Mouse (Mus musculus) cerebellum, adult 8-10 months (tissue): ENCODE data around the gene Eapp.
"Not testable (repeated sequence)": the region's sequence is repeated elsewhere in the genome, so short reads cannot be mapped to it uniquely, and the experiment has no call there.

Experiments
- DNase-seq: peaks from one replicate; pipeline ENCODE4 v3.0.0; 2022

Eapp gene

DNA sequence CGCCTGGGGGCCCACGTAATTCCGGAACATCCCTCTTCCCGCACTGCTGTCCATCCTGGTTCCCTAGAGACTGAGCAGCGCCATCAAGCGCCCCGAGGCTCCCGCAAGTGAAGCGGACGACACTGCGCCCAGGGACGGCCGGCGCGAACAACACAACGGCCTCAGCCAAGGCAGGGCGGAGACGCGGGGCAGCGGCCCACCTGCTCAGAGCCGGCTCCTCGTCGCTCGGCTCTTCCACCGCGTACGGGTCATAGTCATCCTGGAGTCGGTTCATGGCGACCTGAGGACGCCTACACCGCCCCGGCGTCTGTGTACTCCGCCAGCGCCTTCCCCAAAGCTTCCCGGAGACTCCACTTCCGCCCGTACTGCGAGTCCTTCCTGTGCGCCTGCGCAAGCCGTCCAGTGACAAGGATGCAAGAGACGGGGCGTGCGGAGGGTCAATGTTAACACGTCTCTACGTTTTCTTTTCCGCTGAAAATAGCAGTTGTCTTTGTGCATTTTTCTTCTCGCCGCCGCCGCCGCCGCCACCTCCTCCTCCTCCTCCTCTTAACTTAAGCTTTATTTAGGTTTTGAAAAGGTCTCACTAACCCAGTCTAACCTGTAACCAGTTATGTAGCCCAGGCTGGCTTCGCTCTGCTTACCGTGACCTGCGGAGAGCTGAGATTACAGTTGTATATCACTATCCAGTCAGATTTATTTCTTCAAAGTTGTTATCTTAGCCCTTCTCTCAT lies at the start of gene Eapp:
TSS of gene Eapp (minus strand) at position 387 of the 731 bp plus-strand sequence.
- DNase-seq, result peak; percentile 94

DNA sequence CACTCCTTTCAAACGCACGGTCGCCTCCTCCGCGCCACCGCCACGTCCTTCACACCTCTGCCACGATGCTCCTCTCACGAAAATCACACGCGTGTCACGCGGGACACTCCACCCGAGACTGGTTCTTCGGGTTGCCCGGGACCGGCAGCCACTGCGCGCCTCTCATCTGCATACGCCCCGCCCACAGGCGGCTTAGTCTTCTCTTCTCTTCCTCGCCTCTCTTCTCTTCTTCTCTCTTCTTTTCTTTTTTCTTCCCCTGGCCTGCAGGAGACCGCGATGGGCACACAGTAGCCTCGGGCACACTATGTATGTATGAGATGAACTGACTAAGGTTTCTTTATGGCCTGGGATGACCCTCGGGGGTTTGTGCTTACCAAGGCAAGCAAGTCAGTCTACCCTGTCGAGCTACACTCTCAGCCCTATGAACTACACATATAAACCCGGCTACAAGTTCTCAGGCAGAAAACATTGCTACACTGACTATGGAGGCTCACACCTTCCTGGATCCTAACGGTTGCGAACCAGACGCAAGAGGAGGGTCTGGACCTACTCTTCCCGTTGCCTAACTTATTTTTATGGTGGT lies 43.1 kb upstream of the Eapp start:
- peak; percentile 38 for DNase-seq

DNA sequence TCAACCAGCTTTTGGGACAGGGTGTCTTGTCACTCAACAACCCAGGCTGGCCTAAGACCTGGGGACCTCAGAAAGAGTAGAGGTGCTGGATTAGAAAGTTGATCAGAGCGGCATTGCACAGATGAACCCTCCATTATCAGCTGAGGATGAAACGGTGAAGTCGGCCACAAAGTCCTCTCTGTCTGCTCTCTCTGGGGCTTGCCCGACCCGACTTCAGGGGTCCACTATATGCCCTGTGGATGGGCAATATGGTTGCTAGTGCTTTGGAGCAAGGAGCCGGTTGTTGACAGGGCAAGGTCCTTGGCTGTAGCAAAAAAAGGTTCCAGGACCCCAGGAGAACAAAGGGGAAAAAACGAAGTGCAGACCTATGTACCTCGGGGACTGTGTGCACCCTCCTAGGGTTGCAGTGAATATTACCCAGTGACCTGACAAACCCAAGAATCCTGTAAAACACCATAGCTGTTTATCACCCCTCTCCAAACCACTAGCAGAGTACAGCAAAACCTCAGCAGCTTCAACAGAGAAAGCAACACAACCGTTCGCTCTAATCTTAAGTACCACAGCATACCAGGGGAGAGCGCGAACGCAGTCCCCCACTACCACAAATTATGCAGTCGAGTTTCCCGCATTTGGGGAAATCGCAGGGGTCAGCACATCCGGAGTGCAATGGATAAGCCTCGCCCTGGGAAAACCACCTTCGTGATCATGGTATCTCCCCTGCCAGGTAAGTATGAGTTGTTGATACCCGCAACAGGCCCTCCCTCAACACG lies 42.4 kb upstream of the Eapp start:
- DNase-seq, result not testable (repeated sequence)

DNA sequence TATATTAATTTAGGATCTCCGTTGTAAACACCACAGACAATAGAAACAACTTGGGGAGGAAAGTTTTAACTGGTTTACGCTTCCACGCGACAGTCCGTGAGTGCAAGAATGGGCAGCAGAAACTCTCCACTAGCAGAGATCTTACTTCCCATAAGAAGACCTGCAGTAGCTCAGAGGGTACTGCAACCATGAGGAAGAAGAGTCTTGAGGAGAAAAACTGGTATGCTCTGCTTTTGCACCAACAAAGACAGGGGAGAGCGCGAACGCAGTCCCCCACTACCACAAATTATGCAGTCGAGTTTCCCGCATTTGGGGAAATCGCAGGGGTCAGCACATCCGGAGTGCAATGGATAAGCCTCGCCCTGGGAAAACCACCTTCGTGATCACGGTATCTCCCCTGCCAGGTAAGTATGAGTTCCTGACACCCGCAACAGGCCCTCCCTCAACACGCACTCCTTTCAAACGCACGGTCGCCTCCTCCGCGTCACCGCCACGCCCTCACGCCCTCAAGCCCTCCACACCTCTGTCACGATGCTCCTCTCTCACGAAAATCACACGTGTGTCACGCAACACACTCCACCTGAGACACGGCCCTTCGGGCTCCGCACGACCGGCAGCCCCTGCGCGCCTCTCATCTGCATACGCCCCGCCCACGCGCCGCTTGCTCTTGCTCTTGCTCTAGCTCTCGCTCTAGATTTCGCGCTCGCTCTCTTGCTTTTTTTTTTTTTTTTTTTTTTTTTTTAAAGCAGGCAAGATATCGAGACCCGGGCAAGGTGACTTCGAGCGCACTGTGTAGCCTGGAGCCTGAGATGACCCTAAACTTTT lies 38.8 kb upstream of the Eapp start:
- DNase-seq, result not testable (repeated sequence)

DNA sequence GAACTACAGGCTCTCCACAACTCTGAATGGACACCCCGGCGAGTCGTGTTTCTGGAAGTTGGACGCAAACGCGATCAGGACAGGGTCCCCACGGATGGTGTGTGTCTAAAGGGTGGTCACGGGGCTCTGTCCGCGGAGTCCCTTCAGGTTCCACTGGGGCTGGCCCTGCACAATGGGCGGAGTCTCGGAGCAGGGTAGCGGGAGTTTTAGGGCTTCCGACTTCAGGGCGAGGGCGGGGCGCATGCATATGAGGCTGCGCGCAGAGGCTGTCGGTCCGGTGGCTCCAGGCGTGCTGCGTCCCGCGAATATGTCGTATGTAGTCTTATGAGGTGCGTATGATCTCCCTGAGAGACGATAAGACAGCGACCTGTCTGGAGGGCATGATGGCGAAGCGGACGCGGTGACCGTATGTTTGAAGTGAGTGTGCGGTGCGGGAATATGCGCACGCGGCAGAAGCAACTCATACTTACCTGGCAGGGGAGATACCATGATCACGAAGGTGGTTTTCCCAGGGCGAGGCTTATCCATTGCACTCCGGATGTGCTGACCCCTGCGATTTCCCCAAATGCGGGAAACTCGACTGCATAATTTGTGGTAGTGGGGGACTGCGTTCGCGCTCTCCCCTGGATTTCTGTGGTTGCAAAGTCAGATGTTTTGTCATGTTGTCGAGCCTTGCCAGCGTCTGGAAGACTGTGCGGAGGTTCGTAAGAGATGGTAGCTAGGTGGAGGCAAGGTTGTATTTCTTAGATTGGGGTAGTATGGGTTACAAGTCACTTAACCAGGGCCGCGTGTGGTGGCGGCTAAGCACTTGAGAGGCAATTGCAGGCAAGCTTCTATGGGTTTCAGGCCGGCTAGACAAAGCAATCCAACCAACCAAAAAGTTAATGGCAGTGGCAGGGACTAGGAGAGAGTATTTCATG lies 33.7 kb upstream of the Eapp start:
- not testable (repeated sequence) for DNase-seq

DNA sequence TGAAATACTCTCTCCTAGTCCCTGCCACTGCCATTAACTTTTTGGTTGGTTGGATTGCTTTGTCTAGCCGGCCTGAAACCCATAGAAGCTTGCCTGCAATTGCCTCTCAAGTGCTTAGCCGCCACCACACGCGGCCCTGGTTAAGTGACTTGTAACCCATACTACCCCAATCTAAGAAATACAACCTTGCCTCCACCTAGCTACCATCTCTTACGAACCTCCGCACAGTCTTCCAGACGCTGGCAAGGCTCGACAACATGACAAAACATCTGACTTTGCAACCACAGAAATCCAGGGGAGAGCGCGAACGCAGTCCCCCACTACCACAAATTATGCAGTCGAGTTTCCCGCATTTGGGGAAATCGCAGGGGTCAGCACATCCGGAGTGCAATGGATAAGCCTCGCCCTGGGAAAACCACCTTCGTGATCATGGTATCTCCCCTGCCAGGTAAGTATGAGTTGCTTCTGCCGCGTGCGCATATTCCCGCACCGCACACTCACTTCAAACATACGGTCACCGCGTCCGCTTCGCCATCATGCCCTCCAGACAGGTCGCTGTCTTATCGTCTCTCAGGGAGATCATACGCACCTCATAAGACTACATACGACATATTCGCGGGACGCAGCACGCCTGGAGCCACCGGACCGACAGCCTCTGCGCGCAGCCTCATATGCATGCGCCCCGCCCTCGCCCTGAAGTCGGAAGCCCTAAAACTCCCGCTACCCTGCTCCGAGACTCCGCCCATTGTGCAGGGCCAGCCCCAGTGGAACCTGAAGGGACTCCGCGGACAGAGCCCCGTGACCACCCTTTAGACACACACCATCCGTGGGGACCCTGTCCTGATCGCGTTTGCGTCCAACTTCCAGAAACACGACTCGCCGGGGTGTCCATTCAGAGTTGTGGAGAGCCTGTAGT lies 23.4 kb upstream of the Eapp start:
- DNase-seq, result not testable (repeated sequence)

DNA sequence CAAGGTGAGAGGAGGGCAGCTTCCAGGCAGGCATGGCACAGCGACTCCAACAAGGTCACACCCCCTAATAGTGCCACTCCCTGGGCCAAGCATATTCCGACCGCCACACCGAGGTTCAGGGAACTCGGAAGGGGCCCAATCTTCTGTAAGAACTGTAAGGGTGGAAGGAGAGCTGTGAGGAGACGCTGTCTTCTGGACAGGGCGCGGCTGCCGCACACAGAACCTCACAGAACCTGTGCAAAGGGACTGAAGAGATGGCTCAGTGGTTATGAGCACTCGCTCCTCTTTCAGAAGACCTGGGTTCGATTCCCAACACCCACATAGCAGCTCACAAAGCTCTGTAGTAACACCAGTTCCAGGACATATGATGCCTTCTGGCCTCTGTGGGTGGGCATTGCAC lies 21.8 kb upstream of the Eapp start:
- DNase-seq, result not testable (repeated sequence)

DNA sequence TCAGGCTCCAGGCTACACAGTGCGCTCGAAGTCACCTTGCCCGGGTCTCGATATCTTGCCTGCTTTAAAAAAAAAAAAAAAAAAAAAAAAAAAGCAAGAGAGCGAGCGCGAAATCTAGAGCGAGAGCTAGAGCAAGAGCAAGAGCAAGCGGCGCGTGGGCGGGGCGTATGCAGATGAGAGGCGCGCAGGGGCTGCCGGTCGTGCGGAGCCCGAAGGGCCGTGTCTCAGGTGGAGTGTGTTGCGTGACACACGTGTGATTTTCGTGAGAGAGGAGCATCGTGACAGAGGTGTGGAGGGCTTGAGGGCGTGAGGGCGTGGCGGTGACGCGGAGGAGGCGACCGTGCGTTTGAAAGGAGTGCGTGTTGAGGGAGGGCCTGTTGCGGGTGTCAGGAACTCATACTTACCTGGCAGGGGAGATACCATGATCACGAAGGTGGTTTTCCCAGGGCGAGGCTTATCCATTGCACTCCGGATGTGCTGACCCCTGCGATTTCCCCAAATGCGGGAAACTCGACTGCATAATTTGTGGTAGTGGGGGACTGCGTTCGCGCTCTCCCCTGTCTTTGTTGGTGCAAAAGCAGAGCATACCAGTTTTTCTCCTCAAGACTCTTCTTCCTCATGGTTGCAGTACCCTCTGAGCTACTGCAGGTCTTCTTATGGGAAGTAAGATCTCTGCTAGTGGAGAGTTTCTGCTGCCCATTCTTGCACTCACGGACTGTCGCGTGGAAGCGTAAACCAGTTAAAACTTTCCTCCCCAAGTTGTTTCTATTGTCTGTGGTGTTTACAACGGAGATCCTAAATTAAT lies 18.3 kb upstream of the Eapp start:
- DNase-seq, result peak; percentile 53

DNA sequence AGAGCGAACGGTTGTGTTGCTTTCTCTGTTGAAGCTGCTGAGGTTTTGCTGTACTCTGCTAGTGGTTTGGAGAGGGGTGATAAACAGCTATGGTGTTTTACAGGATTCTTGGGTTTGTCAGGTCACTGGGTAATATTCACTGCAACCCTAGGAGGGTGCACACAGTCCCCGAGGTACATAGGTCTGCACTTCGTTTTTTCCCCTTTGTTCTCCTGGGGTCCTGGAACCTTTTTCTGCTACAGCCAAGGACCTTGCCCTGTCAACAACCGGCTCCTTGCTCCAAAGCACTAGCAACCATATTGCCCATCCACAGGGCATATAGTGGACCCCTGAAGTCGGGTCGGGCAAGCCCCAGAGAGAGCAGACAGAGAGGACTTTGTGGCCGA lies 14.8 kb upstream of the Eapp start:
- DNase-seq, result not testable (repeated sequence)

DNA sequence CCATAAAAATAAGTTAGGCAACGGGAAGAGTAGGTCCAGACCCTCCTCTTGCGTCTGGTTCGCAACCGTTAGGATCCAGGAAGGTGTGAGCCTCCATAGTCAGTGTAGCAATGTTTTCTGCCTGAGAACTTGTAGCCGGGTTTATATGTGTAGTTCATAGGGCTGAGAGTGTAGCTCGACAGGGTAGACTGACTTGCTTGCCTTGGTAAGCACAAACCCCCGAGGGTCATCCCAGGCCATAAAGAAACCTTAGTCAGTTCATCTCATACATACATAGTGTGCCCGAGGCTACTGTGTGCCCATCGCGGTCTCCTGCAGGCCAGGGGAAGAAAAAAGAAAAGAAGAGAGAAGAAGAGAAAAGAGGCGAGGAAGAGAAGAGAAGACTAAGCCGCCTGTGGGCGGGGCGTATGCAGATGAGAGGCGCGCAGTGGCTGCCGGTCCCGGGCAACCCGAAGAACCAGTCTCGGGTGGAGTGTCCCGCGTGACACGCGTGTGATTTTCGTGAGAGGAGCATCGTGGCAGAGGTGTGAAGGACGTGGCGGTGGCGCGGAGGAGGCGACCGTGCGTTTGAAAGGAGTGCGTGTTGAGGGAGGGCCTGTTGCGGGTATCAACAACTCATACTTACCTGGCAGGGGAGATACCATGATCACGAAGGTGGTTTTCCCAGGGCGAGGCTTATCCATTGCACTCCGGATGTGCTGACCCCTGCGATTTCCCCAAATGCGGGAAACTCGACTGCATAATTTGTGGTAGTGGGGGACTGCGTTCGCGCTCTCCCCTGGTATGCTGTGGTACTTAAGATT lies 14.2 kb upstream of the Eapp start:
- DNase-seq, result not testable (repeated sequence)

DNA sequence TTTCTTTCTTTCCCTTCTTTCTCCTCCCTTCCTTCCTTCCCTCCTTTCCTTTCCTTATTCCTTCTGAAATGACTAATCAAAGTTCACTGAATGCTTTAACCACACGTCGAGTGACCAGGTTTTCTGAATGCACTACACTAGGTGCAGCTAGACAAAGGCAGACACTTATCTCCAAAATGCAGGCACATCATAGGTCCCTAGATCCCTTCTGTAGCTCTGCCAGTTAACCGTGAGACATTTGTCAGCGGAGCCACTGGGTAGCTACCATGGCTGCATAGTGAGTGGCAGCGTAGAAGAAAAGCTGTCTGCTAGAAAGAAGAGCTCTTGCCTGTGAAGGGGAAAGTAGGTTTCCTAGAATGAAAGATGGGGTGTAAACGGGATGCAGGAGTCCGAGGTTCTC lies 3.7 kb upstream of the Eapp start:
- no peak for DNase-seq

DNA sequence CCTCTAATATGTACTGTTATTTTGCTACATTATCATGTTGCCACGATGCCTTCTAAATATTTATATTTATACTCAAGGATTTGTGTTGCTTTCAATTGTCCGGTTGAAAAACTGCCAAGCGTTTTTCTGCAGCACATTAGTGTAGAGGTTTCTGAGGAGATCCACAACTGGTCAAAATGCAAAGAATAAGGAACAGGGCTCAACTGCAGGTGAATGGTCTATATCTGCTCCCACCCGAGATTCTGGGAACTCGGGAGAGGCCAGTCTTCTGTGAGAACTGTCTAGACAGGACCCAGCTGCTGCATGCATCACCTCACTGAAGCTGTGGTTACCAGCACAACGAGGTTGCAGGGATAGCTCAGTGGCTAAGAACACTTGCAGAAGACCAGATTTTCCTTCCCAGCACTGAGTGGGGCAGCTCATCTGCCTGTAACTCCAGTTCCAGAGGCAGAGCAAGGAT lies 2.1 kb upstream of the Eapp start:
- DNase-seq, result no peak

DNA sequence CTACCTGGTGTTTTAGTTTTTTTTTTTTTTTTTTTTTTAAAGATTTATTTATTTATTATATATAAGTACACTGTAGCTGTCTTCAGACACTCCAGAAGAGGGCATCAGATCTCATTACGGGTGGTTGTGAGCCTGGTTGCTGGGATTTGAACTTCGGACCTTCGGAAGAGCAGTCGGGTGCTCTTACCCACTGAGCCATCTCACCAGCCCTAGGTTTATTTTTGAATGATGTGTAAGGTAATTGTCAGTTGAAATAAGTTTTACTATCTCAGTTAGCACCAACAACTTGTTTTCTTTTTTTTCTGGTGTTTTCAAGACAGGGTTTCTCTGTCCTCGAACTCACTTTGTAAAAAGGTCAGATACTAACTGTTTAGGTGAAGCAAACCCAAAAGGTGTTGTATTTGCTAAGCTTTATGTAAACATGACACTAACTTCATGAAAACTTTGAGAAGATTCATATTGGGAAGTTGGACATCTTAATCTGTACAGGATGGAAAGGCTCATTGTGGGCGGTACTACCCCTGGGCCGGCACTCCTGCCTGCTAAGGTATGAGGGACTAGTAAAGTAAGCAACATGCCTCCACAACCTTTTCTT lies 1.4 kb upstream of the Eapp start:
- peak; percentile 40 for DNase-seq

DNA sequence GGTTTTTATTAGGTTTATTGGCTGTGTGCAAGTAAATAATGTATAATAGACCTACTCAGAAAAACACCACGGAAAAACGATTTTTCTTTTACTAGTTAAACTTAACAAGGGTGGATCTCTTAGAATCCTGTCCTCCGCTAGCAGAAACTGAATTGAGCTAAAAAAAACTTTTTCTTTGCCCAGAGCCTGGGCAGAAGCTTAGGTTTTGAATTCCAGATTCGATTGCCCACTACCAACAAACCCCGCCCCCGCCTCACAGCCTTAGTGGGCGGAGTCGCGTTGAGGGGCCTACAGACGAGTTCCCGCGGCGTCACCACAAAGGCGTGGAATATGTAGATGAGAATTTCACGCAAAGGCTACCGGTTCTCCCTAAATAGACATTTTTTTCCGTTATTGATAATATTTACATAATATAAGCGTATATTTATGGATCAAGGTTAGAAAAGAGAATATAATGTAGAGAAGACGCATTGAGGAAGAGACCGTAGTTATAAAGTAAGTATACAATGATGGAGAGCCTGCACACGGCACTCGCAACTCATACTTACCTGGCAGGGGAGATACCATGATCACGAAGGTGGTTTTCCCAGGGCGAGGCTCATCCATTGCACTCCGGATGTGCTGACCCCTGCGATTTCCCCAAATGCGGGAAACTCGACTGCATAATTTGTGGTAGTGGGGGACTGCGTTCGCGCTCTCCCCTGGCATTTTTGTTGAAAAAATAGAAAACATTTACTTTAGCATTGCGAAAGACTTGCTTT lies 725 bp upstream of the Eapp start:
- DNase-seq, result peak; percentile 93

DNA sequence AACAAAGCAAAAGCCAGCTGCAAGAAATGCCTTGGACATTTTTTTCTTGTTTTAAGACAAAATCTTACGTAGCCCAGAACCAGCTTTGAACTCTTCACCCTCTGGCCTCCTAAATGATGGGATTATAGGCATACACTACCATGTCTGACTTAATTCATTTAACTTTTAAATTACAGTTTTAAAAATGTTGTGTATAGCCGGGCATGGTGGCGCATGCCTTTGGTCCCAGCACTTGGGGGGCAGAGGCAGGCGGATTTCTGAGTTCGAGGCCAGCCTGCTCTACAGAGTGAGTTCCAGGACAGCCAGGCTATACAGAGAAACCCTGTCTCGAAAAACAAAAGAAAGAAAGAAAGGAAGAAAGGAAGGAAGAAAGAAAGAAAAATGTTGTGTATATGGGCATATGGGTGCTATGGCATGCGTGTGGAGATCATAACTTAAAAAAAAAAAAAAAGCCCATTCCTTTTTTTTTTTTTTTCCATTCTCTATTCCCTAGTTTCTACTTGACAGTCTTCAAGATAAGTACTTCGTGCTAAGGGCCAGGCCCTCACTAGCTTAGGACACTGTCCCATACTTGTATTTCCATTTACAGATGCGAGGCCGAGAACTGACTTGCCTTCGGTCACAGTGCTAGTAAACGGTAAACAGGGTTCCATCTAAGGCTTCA lies 718 bp downstream of the Eapp start:
- no peak for DNase-seq

DNA sequence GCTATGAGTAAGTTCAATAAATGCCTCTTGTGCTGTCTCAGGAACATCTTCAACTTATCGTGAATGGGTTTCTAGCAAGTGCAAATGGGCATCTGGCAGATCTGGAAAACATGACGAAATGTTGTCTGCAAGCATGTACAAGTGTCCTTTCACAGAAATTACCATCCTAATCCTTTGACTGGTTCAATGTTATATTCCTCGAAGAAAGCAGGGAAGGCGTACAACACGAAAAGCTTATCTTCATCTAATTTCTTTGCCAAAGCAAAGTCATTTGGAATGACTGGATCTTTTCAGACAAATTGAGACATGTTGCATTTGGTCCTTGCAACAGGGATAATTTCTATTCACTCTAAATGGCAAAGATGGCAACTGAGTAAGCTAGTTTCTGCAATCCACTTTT lies 6.6 kb downstream of the Eapp start:
- no peak for DNase-seq

DNA sequence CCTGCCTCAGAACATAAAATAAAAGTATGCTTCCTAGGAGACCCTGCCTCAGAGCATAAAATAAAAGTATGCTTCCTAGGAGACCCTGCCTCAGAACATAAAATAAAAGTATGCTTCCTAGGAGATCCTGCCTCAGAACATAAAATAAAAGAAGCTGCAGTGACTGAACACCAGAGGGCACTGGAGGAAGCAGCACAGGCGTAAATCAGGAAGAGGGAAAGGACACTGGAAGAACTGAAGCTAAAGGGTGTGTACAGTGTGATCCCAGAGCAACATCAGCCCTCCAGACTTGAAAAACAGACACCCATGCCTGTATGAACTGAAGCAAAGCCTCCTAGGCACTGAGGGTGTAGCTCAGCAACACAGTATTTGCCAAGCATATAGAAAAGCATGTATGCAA lies 12.5 kb downstream of the Eapp start:
- DNase-seq, result no peak
